Mouse (Mus musculus) intestine, embryonic 14.5 days (tissue): ENCODE data around the gene Lrig2. TPM values are rescaled to one million over a fixed set of nuclear protein-coding genes. Genes with fewer than 3 reads are reported as not detected.

Experiments
- ATAC-seq: fragments of 200-750 bp; cut with Nextera tagmentation; replicated peaks from 2 replicates; pipeline ENCODE4 v1.8.0; 2017; ENCODE audit warnings: low read depth, moderate number of reproducible peaks, moderate TSS enrichment, moderate library complexity; ENCODE audit not compliant: low FRiP score, low TSS enrichment
- DNase-seq: peaks from one replicate; pipeline ENCODE4 v3.0.0-alpha.2; 2018; ENCODE audit warnings: low spot score
- H3K27ac ChIP-seq: fragments of 300-500 bp; sonication (generic); 2 replicates; pipeline ENCODE4 v1.5.1; 2014; ENCODE audit warnings: low read depth, mild to moderate bottlenecking, control low read depth
- H3K27me3 ChIP-seq: fragments of 300-500 bp; sonication (generic); replicated peaks from 2 replicates; pipeline ENCODE4 v1.6.1; 2014; ENCODE audit warnings: low read length, control low read depth; ENCODE audit not compliant: control insufficient read depth, insufficient read depth
- H3K36me3 ChIP-seq: fragments of 300-500 bp; sonication (generic); 2 replicates; pipeline ENCODE4 v1.6.1; 2014; ENCODE audit warnings: low read length, control low read depth; ENCODE audit not compliant: control insufficient read depth, insufficient read depth
- H3K4me1 ChIP-seq: fragments of 300-500 bp; sonication (generic); replicated peaks from 2 replicates; pipeline ENCODE4 v1.6.1; 2014; ENCODE audit warnings: low read length, control low read depth, mixed read lengths; ENCODE audit not compliant: control insufficient read depth, insufficient read depth
- H3K4me2 ChIP-seq: fragments of 300-500 bp; sonication (generic); 2 replicates; pipeline ENCODE4 v1.6.1; 2014; ENCODE audit warnings: low read length
- H3K4me3 ChIP-seq: fragments of 300-500 bp; sonication (generic); 2 replicates; pipeline ENCODE4 v1.5.1; 2014; ENCODE audit warnings: low read depth, low read length, control low read depth, mixed read lengths
- H3K9ac ChIP-seq: fragments of 300-500 bp; sonication (generic); 2 replicates; pipeline ENCODE4 v1.6.1; 2014; ENCODE audit warnings: mild to moderate bottlenecking, low read length
- H3K9me3 ChIP-seq: fragments of 300-500 bp; sonication (generic); 2 replicates; pipeline ENCODE4 v1.6.1; 2016; ENCODE audit warnings: low read length, control low read depth; ENCODE audit not compliant: control insufficient read depth
- WGBS: fragments of 180-500 bp; shearing (Covaris S2); extraction: QIAGEN DNeasy Blood & Tissue Kit; methylation state at CpG from one replicate; pipeline ENCODE4 v1.1.7; 2014; 5-methylcytosine and 5-hydroxymethylcytosine counted together
- polyA plus RNA-seq: library from polyadenylated mRNA; unstranded; fragments of >200 nt; fragmentation: Nextera tagmentation; extraction: Ambion mirVana; gene quantifications from 2 replicates; pipeline ENCODE4 v1.2.1, GENCODE M21; 2014

Gene Lrig2
- polyA plus RNA-seq, 1 experiment from 2014 or later: 19.3 TPM

DNA sequence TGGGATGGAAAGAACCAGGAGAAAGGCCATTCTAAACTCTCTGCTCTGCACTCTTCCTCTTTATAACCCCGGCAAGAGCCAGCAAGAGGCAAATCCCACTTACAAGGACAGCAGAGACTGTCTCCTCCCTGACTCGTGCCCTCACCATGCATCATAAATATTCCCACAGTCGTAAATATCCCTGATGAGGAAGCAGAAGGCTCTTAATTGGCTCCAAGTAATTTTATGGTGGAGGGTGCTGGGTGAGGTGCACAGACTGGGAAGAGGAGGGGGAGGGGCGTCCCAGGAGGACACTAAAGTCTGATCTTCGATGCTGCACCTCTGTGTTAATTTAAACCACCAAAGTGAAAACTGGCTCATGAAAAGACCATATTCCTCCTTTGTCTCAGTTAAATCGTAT is 99.2 kb downstream of the Lrig2 start:
- ATAC-seq (no peak), DNase-seq (no peak)
- Histone ChIP-seq H3K4me3 (no peak overlapping the region), H3K27me3 (no peaks in the 10 kb centered on the region), H3K9me3 (no peaks in the 10 kb centered on the region), H3K36me3 (no peaks in the 10 kb centered on the region), H3K4me1 (no peaks in the 10 kb centered on the region), H3K4me2 (no peak overlapping the region), H3K27ac (no peak overlapping the region), H3K9ac (no peak overlapping the region)
- 44% methylated on average over 6 of the region's 6 CpGs for WGBS

DNA sequence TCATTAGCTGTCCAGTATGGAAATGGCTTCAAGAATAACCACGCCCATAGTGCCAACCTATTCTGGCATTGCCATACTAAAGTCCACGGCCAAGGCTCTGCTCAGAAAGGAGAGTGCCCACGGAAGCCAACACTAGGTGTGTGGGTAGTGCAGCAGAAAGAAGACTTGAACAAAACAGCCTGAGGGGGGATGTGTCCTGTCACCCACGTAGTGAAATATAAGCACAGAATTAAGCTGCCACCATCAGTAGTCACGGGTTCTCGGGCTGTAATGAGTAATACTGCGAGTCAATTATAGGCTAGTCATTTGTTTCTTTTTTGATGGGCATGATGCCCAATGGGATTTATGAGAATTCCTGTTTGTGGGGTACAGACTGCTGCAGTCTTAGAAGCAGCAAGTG is 104.2 kb downstream of the Lrig2 start:
- Histone ChIP-seq H3K4me2 (no peak overlapping the region), H3K36me3 (no peaks in the 10 kb centered on the region), H3K9me3 (no peaks in the 10 kb centered on the region), H3K27me3 (no peaks in the 10 kb centered on the region), H3K27ac (no peak overlapping the region), H3K4me1 (no peaks in the 10 kb centered on the region), H3K9ac (no peak overlapping the region), H3K4me3 (no peak overlapping the region)
- WGBS: 85% methylated on average over 7 of the region's 7 CpGs
- no peak for DNase-seq
- ATAC-seq: no peak

DNA sequence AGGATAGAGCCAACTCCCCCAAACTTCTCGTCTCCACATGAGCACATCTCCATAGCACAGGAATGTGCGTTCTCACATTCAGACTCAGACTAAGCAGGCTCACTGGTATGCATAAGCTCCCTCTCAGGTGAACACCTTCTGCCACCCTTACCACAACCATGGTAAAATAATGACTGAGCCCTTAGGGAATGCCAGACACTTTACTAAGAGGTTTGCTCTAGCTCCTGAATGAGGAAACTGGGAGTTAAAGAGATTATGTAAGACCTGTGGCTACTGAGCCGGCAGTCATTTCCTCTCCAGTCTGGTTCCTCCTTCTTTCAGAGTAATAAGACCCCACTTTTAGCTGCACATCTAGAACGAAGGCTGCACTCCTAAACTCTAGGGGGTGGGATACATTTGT is 108.1 kb downstream of the Lrig2 start:
- H3K4me1 ChIP-seq: no peaks in the 10 kb centered on the region
- H3K4me3 ChIP-seq: no peak overlapping the region
- no peak overlapping the region for H3K27ac ChIP-seq
- H3K9me3 ChIP-seq: no peaks in the 10 kb centered on the region
- DNase-seq: no peak
- H3K9ac ChIP-seq: no peak overlapping the region
- no peak overlapping the region for H3K4me2 ChIP-seq
- H3K27me3 ChIP-seq: no peaks in the 10 kb centered on the region
- H3K36me3 ChIP-seq: no peaks in the 10 kb centered on the region
- no peak for ATAC-seq
- 75% methylated on average over 4 of the region's 4 CpGs for WGBS

DNA sequence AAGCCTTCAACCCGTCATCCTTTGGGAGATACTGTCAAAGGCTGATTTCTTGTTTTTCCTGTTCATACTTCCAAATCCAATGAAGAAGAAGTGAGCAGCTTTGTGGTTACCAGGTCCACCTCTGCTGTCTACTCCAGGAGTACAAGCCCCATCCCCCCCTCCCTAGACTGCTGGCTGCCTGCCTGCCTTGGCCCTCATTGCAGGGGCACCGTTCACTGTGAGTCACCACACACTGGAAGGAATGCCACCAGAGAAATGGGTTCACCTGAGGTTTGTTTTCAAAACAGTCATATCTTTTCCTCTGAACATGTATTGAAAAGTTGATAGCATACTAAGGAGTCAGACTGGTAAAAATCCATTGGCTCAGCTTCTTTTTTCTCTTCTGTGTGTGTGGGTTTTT is 110.5 kb downstream of the Lrig2 start:
- DNase-seq: no peak
- Histone ChIP-seq H3K27me3 (no peaks in the 10 kb centered on the region), H3K4me1 (no peaks in the 10 kb centered on the region), H3K4me2 (no peak overlapping the region), H3K36me3 (no peaks in the 10 kb centered on the region), H3K4me3 (no peak overlapping the region), H3K9me3 (no peaks in the 10 kb centered on the region), H3K9ac (no peak overlapping the region), H3K27ac (no peak overlapping the region)
- WGBS: 71% methylated on average over 2 of the region's 2 CpGs
- ATAC-seq: no peak

DNA sequence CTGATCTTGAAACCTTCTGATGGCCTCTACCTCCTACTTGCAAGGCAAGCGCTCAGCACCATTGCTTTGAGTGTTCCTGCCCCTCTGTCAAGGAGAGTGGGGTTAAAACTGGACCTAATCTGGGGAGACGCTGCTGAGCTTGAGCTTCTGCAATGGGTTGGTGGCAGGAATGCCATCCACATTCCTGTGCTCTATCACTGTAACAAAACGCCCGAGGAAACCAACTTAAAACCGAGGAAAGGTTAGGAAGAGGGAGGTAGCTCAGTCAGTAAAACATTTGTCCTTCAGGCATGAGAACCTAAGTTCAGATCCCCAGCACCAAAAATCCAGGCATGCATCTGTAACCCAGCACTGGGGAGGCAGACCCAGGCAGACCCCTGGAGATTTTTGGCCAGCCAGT is 111.6 kb downstream of the Lrig2 start:
- no peak overlapping the region for H3K4me2 ChIP-seq
- no peak overlapping the region for H3K4me3 ChIP-seq
- H3K4me1 ChIP-seq: no peaks in the 10 kb centered on the region
- no peak overlapping the region for H3K9ac ChIP-seq
- ATAC-seq (no peak), DNase-seq (no peak)
- no peak overlapping the region for H3K27ac ChIP-seq
- no peaks in the 10 kb centered on the region for H3K9me3 ChIP-seq
- WGBS: 82% methylated on average over 5 of the region's 5 CpGs
- H3K27me3 ChIP-seq: no peaks in the 10 kb centered on the region
- no peaks in the 10 kb centered on the region for H3K36me3 ChIP-seq

DNA sequence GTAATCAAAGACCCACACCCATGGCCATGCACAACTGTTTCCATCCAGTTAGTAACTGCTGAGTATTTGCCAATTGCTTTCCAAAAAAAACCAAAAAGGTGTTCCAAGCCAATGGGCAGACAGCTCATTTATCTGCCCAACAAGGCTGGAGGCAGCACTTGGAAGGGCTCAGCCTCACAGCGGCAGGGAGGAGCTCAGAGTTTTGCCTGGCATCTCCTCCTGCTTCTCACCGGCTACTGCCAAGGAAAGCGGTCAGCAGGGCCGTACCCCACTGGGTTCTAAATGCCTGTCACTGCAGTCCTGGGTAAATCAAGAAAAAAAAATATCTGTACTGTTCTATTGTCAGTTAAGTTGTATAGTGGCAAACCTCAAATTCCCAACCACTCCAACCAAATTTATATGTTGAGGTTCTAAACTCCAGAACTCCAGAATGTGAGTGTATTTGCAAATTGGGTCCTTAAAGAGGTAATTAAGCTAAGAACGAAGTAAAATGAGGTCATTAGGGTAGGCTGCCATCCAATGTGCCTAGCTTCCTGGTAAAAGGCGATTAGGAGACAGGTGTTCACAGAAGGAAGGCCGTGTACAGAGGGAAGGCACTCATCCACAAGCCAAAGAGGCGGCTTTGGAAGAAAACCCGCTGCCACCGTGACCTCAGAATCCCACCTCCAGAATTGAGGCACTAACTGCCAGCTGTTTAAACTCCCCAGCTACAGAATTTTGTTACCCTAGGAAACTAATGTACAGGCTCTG is 112.2 kb downstream of the Lrig2 start:
- H3K27ac ChIP-seq: no peak overlapping the region
- no peak overlapping the region for H3K9ac ChIP-seq
- no peaks in the 10 kb centered on the region for H3K36me3 ChIP-seq
- H3K4me3 ChIP-seq: no peak overlapping the region
- H3K4me1 ChIP-seq: no peaks in the 10 kb centered on the region
- no peak overlapping the region for H3K4me2 ChIP-seq
- WGBS: 81% methylated on average over 10 of the region's 10 CpGs
- H3K27me3 ChIP-seq: no peaks in the 10 kb centered on the region
- H3K9me3 ChIP-seq: no peaks in the 10 kb centered on the region
- ATAC-seq (no peak), DNase-seq (no peak)

DNA sequence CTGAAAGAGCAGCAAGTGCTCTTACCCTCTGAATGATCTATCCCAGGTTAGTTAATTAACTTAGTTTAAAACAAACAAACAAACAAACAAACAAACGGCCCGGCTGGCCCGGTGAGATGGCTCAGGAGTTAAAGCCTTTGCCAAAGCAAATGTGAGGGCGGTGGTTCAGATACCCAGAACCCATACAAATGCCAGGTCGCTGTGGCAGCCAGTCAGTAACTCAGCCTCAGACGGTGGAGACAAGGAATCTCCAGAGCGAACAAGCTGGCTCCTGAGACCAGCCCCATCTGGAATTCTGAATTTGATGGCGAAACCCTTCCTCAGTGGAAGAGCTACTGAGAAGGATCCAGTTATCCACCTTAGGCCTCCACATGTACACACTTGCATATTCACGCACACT is 114.4 kb downstream of the Lrig2 start:
- Histone ChIP-seq H3K4me2 (no peak overlapping the region), H3K4me1 (no peaks in the 10 kb centered on the region), H3K4me3 (no peak overlapping the region), H3K27me3 (no peaks in the 10 kb centered on the region), H3K27ac (no peak overlapping the region), H3K36me3 (no peaks in the 10 kb centered on the region), H3K9me3 (no peaks in the 10 kb centered on the region), H3K9ac (no peak overlapping the region)
- DNase-seq (no peak), ATAC-seq (no peak)
- 72% methylated on average over 9 of the region's 9 CpGs for WGBS

DNA sequence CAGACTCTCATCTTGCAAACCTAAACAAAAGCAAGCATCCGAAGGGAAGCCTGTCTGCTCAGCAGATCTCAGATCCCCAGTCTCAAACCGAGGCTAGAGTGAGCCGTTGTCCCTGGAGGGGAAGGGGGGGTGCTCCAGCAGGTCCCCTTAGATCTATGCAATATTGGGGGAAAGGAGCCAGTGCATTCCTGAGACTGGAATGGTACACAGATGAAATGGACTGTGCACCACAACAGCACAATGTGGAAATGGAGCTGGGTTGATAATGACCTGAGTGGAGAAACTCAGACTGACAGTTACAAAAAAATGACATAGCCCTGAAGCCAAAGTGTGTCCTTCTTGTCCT is 115.0 kb downstream of the Lrig2 start:
- ATAC-seq (no peak), DNase-seq (no peak)
- Histone ChIP-seq H3K36me3 (no peaks in the 10 kb centered on the region), H3K9ac (no peak overlapping the region), H3K27me3 (no peaks in the 10 kb centered on the region), H3K9me3 (no peaks in the 10 kb centered on the region), H3K4me3 (no peak overlapping the region), H3K4me2 (no peak overlapping the region), H3K27ac (no peak overlapping the region), H3K4me1 (no peaks in the 10 kb centered on the region)
- 26% methylated on average over 3 of the region's 3 CpGs for WGBS

DNA sequence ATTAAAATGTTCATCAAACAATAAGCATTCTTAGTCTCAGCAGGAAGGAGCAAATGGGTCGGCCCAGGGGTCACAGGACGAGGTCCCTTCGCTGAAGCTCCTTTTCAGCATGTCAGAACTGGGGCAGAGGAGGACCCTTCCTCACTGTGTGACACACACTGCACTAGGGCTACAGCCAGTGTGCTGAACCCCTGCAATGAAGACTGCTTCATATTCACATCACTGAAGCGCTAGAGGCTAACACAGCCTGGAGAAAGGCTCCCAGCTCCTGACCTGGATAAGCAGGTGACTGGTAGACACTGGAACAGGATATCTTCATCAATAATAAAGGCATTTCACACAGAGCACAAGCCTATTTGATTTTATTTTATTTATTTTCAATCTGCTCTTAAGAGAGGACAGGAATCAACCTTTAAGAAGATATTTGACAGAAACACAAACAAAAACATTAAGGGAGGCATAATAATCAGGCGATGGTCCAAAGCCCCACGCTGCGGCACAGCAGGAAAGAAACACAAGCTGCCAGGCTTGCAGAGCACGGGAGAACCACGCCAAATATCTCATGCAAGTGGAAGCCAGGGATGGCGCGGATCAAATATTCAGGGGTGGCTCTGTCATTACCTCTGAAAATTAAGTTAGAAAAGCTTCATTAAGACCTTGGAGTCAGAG is 115.5 kb downstream of the Lrig2 start:
- Histone ChIP-seq H3K4me3 (no peak overlapping the region), H3K9me3 (no peaks in the 10 kb centered on the region), H3K4me2 (no peak overlapping the region), H3K36me3 (no peaks in the 10 kb centered on the region), H3K4me1 (no peaks in the 10 kb centered on the region), H3K27me3 (no peaks in the 10 kb centered on the region), H3K27ac (no peak overlapping the region), H3K9ac (no peak overlapping the region)
- no peak for ATAC-seq
- DNase-seq: no peak
- WGBS: 68% methylated on average over 11 of the region's 11 CpGs
